Mouse (Mus musculus) liver, adult 2 months (tissue): Measurements from ENCODE around the gene Acbd3. TPM values are rescaled to one million over a fixed set of nuclear protein-coding genes. Genes with fewer than 3 reads are reported as not detected.
A peak's percentile ranks its signal among the peaks of the same experiment; 100 is the strongest.

ENCODE experiments used
- DNase-seq: peaks from one replicate; pipeline ENCODE4 v3.0.0-alpha.2; 2011; ENCODE audit warnings: low read depth, low spot score; ENCODE audit errors: extremely low read depth
- H3K27ac ChIP-seq: fragments of 200-500 bp; replicated peaks from 2 replicates; pipeline ENCODE4 v1.5.1; 2012; ENCODE audit warnings: low read depth, mild to moderate bottlenecking, control low read depth, inconsistent platforms, low read length; ENCODE audit not compliant: insufficient read depth
- H3K27me3 ChIP-seq: fragments of 200-500 bp; 2 replicates; pipeline ENCODE4 v1.6.1; 2012; ENCODE audit warnings: mild to moderate bottlenecking, moderate library complexity, low read length, inconsistent platforms; ENCODE audit not compliant: control insufficient read depth, insufficient read depth
- H3K36me3 ChIP-seq: fragments of 200-500 bp; 2 replicates; pipeline ENCODE4 v1.6.1; 2012; ENCODE audit warnings: low read length, inconsistent platforms; ENCODE audit not compliant: control insufficient read depth, insufficient read depth
- H3K4me1 ChIP-seq: fragments of 200-500 bp; 2 replicates; pipeline ENCODE4 v1.6.1; 2011; ENCODE audit warnings: low read length; ENCODE audit not compliant: control insufficient read depth, insufficient read depth
- H3K4me3 ChIP-seq: fragments of 200-500 bp; 2 replicates; pipeline ENCODE4 v1.5.1; 2011; ENCODE audit warnings: low read depth, mild to moderate bottlenecking, control low read depth, low read length, moderate library complexity; ENCODE audit not compliant: insufficient read depth
- H3K79me2 ChIP-seq: fragments of 200-500 bp; 2 replicates; pipeline ENCODE4 v1.6.1; 2012; ENCODE audit warnings: inconsistent platforms, mild to moderate bottlenecking, low read length, moderate library complexity; ENCODE audit not compliant: control insufficient read depth, insufficient read depth
- H3K9ac ChIP-seq: fragments of 200-500 bp; 2 replicates; pipeline ENCODE4 v1.6.1; 2012; ENCODE audit warnings: low read depth, mild to moderate bottlenecking, control low read depth, inconsistent platforms, low read length
- CTCF ChIP-seq: fragments of 200-500 bp; IDR thresholded peaks from 2 replicates; pipeline ENCODE4 v1.5.1; 2011; ENCODE audit warnings: low read depth, low read length, control low read depth
- POLR2A ChIP-seq: fragments of 200-500 bp; IDR thresholded peaks from 2 replicates; pipeline ENCODE4 v1.6.1; 2011; ENCODE audit warnings: low read length, control low read depth; ENCODE audit not compliant: insufficient read depth; ENCODE audit errors: extremely low read depth
- WGBS: fragments of 180-500 bp; shearing (Covaris S2); methylation state at CpG from one replicate; pipeline ENCODE4 v1.1.7; 2018; 5-methylcytosine and 5-hydroxymethylcytosine counted together
- polyA plus RNA-seq: library from polyadenylated mRNA; depleted of rRNA; stranded (reverse); fragments of >200 nt; gene quantifications from 2 replicates; pipeline ENCODE4 v1.2.3, GENCODE M21; 2012
- total RNA-seq: library from RNA; depleted of rRNA; stranded (reverse); fragments of >200 nt; gene quantifications from 2 replicates; pipeline ENCODE4 v1.2.3, GENCODE M21; 2014

Acbd3 gene
- total and polyA plus RNA-seq, 2 experiments: 6.3 to 13.1 TPM

DNA sequence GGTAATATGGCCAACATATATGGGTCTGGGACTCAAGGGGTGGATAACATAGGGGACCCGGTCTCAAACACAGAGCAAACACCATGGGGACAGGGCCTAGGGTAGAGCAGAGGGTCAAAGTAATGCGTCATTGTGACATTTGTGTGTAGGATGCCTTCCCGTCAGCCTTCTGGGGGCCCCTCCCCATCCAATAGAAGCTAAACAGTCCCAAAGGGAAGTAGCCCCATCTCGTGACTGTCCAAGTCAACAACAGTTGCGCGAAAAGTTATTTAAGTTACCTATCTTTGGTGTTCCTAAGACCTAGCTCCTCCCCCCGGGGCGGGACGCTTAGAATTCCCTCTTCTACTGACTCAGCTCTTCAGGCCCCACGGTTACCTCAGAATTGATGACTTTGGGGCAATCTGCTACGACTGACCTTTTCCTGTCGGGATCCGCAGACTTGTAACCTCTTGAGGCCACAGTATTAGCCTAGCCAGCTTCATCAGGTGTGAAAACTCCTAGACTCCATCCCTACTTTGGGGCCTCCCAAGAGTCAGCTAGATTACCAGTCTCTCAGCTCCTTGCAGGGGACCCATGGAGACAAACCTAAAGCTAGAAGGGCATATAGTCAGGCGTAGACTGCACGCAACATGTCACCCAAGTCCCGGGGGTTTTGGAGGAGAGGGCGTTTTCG is 67.7 kb downstream of the Acbd3 start:
- H3K36me3 ChIP-seq: no peaks in the 10 kb centered on the region
- no peak overlapping the region for H3K27ac ChIP-seq
- H3K4me1 ChIP-seq: no peaks in the 10 kb centered on the region
- TF ChIP-seq CTCF (no peak), POLR2A (no peak)
- no peak overlapping the region for H3K9ac ChIP-seq
- H3K79me2 ChIP-seq: no peaks in the 10 kb centered on the region
- no peak for DNase-seq
- no peaks in the 10 kb centered on the region for H3K27me3 ChIP-seq
- 23% methylated on average over 18 of the region's 18 CpGs for WGBS
- H3K4me3 ChIP-seq: no peak overlapping the region

DNA sequence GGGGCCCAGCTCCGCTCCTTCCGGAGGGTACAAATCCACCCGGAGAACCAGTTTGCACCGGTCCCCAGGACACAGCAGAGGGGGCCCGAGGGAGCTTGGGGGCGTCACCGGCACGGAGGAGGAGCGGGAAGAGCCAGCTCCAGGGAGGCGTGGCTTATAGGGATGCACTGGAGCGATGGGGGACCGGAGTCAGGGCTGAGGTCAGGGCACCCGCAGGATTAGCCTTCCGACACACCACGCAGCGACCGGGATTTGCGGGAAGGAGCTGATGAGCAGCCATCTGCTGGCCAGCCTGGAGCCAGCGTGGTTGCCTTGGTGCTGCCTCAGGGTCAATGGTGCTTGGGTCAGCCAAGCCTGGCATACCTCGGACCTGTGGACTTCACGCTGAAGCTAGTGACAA is 68.3 kb downstream of the Acbd3 start:
- no peaks in the 10 kb centered on the region for H3K79me2 ChIP-seq
- H3K4me1 ChIP-seq: no peaks in the 10 kb centered on the region
- H3K9ac ChIP-seq: no peak overlapping the region
- H3K36me3 ChIP-seq: no peaks in the 10 kb centered on the region
- 3% methylated on average over 21 of the region's 21 CpGs for WGBS
- peak; percentile 44 for DNase-seq
- H3K4me3 ChIP-seq: peak overlapping the region; percentile 5; the same call in 1 of the 2 replicates
- no peak overlapping the region for H3K27ac ChIP-seq
- no peaks in the 10 kb centered on the region for H3K27me3 ChIP-seq
- no peak for TF ChIP-seq POLR2A
- peak; percentile 31; the same call in 1 of the 2 replicates for TF ChIP-seq CTCF

DNA sequence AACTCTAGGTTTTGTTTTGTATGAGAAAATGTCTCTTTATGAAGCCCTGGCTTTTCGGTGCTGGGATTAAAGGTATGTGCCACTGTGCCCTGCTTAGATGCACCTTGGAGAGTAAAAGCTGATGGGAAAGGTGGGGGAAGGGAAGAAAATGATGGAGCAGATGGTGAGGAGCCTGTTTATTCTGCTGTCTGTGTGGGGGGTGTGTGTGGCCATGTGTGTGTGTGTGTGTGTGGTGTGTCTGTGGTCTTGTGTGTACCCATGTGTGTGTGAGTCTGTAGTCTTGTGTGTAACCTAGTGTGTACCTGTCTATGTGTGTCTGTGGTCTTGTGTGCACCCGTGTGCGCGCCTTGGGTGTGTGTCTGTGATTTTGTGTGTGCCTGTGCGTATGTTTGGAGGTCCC is 72.8 kb downstream of the Acbd3 start:
- Histone ChIP-seq H3K36me3 (peaks cover 14% of the 10 kb centered on the region; the same call in 1 of the 2 replicates), H3K27me3 (no peaks in the 10 kb centered on the region), H3K4me3 (no peak overlapping the region), H3K27ac (no peak overlapping the region), H3K9ac (no peak overlapping the region), H3K4me1 (no peaks in the 10 kb centered on the region), H3K79me2 (no peaks in the 10 kb centered on the region)
- WGBS: 96% methylated on average over 5 of the region's 5 CpGs
- DNase-seq: no peak
- TF ChIP-seq CTCF (no peak), POLR2A (no peak)

DNA sequence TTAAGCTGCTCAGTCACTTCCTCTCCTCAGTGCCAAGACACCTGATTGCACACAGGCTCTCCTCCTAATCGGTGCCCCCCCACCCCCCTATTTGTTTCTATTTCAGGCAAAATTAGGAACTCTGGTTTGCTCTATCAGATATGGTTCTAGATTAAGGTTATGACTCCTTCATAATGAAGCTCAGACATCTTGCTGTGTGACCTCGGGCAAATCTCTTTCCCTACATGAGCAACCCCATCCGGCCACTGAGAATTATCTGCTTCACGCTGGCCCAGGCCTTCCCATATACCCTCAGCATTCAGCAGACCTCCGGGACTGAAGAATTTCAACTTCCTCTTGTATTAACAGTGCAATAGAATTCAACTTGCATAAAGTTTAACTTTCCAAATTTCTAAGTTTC is 73.4 kb downstream of the Acbd3 start:
- Histone ChIP-seq H3K4me1 (no peaks in the 10 kb centered on the region), H3K9ac (no peak overlapping the region), H3K27ac (no peak overlapping the region), H3K4me3 (no peak overlapping the region), H3K79me2 (no peaks in the 10 kb centered on the region), H3K36me3 (peaks cover 18% of the 10 kb centered on the region), H3K27me3 (no peaks in the 10 kb centered on the region)
- no peak for DNase-seq
- TF ChIP-seq CTCF (no peak), POLR2A (no peak)
- WGBS: 80% methylated on average over 5 of the region's 5 CpGs

DNA sequence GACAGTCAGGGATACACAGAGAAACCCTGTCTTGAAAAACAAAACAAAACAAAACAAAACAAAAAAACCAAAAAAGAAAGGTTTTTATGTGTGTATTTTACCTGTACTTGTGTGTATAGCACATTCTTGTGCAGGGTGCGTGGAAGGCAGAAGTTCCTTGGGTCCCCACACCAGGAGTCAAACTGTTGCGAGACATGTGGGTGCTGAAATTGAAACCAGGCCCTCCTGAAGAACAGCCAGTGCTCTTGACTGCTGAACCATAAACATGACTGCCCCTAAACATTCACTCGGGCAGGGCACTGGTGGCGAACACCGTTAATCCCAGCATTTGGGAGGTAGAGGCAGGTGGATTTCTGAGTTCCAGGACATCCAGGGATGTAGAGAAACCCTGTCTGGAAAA is 74.2 kb downstream of the Acbd3 start:
- H3K27ac ChIP-seq: no peak overlapping the region
- H3K27me3 ChIP-seq: no peaks in the 10 kb centered on the region
- WGBS: 98% methylated on average over 5 of the region's 5 CpGs
- no peaks in the 10 kb centered on the region for H3K4me1 ChIP-seq
- H3K4me3 ChIP-seq: no peak overlapping the region
- H3K36me3 ChIP-seq: peaks cover 24% of the 10 kb centered on the region
- TF ChIP-seq CTCF: no peak
- TF ChIP-seq POLR2A: no peak
- DNase-seq: no peak
- no peak overlapping the region for H3K9ac ChIP-seq
- no peaks in the 10 kb centered on the region for H3K79me2 ChIP-seq

DNA sequence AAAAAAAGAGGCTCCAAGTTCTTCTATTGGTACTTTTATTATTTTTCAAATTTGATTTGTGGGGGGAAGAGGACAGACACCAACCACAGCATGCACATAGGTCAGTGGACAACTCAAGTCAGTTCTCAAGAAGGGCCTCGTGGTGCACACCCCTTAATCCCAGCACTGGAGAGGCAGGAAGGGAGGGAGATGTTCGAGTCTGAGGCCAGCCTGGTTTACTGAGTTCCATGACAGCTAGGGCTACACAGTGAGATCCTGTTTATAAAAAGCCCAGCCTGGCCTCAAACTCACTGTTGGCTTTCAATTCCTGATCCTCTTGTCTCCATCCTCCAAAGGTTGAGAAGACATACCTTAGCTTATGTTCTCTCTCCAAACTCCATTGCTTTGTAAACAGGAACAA is 75.0 kb downstream of the Acbd3 start:
- DNase-seq: no peak
- H3K4me1 ChIP-seq: no peaks in the 10 kb centered on the region
- no peaks in the 10 kb centered on the region for H3K79me2 ChIP-seq
- H3K27ac ChIP-seq: no peak overlapping the region
- TF ChIP-seq POLR2A (no peak), CTCF (no peak)
- H3K9ac ChIP-seq: no peak overlapping the region
- peaks cover 31% of the 10 kb centered on the region for H3K36me3 ChIP-seq
- no peaks in the 10 kb centered on the region for H3K27me3 ChIP-seq
- no peak overlapping the region for H3K4me3 ChIP-seq
- WGBS: 67% methylated on average over 2 of the region's 2 CpGs
